In genomic region chr13:119351346-119351745, GRCm38 (mm10) we compare ENCODE assay signal across 9 mouse cellular contexts.
DNase-seq lines count a peak whose midpoint lies in the region; ATAC-seq and TF ChIP-seq lines count a peak whose summit lies in the region.
"Had no signal": no experiment of that assay in that cellular context is flagged by ENCODE, and none has a peak within 500 bp of the region (broad histone marks: within the 10 kb centered on the region; RNA-seq: fewer than 3 reads in every experiment).

No protein-coding gene starts in this region.

- no peaks in the 10 kb centered on the region for H3K4me1 ChIP-seq in forebrain, embryonic 14.5 days (ENCODE audit: control insufficient read depth, insufficient read depth, low read length)
- H3K4me1 ChIP-seq in hindbrain, embryonic 16.5 days (ENCODE audit: control insufficient read depth, insufficient read depth, low read depth, low read length) = no peaks in the 10 kb centered on the region
- no peaks in the 10 kb centered on the region for H3K4me1 ChIP-seq in midbrain, embryonic 14.5 days (ENCODE audit: control insufficient read depth, insufficient read depth, low read length)

- WGBS in forebrain, embryonic 14.5 days = 51% methylated on average over 13 of the region's 13 CpGs
- WGBS in hindbrain, embryonic 16.5 days = 28% methylated on average over 13 of the region's 13 CpGs
- 45% methylated on average over 13 of the region's 13 CpGs for WGBS in midbrain, embryonic 14.5 days

- TF ChIP-seq CTCF in layer of hippocampus, adult 2 months (conservative IDR thresholded peaks at IDR 0.05) = no peak

- H3K27ac ChIP-seq in layer of hippocampus, adult 2 months = no peak overlapping the region
- no peak overlapping the region for H3K27ac ChIP-seq in forebrain, embryonic 14.5 days (ENCODE audit: low read depth, low read length)
- H3K27ac ChIP-seq in hindbrain, embryonic 16.5 days (ENCODE audit: low read depth, low read length) = no peak overlapping the region
- H3K27ac ChIP-seq in midbrain, embryonic 14.5 days (replicated peaks; ENCODE audit: low read depth, low read length) = no peak overlapping the region

- no peaks in the 10 kb centered on the region for H3K27me3 ChIP-seq in forebrain, embryonic 14.5 days (replicated peaks; ENCODE audit: control insufficient read depth, insufficient read depth, low read length)
- no peaks in the 10 kb centered on the region for H3K27me3 ChIP-seq in hindbrain, embryonic 16.5 days (replicated peaks; ENCODE audit: control insufficient read depth, insufficient read depth, low read length)
- H3K27me3 ChIP-seq in midbrain, embryonic 14.5 days (ENCODE audit: control insufficient read depth, insufficient read depth, low read length) = no peaks in the 10 kb centered on the region

- no peak overlapping the region for H3K4me3 ChIP-seq in layer of hippocampus, adult 2 months
- no peak overlapping the region for H3K4me3 ChIP-seq in forebrain, embryonic 14.5 days (ENCODE audit: low read depth, low read length)
- H3K4me3 ChIP-seq in hindbrain, embryonic 16.5 days (ENCODE audit: low read length) = no peak overlapping the region
- no peak overlapping the region for H3K4me3 ChIP-seq in midbrain, embryonic 14.5 days (replicated peaks; ENCODE audit: low read depth, low read length)

- peaks cover 39% of the 10 kb centered on the region for H3K36me3 ChIP-seq in forebrain, embryonic 14.5 days (ENCODE audit: control insufficient read depth, insufficient read depth, low read length)
- peaks cover 16% of the 10 kb centered on the region for H3K36me3 ChIP-seq in hindbrain, embryonic 16.5 days (ENCODE audit: control insufficient read depth, insufficient read depth, low read length)
- H3K36me3 ChIP-seq in midbrain, embryonic 14.5 days (ENCODE audit: control insufficient read depth, insufficient read depth, low read length) = peaks cover 35% of the 10 kb centered on the region

- peak; percentile 72 for ATAC-seq in forebrain, embryonic 14.5 days
- ATAC-seq in hindbrain, embryonic 16.5 days = peak; percentile 73
- ATAC-seq in midbrain, embryonic 14.5 days (ENCODE audit: low FRiP score, low TSS enrichment) = peak; percentile 35; the same call in 1 of the 2 replicates
- no peak for ATAC-seq in activated CD4-positive, CD25-positive, alpha-beta regulatory T cell, adult 4 months
- ATAC-seq in cerebellum, adult (ENCODE audit: insufficient number of reproducible peaks, low FRiP score, low TSS enrichment) = no peak

- H3K9me3 ChIP-seq in forebrain, embryonic 14.5 days (replicated peaks; ENCODE audit: control insufficient read depth, low read length) = no peaks in the 10 kb centered on the region
- H3K9me3 ChIP-seq in hindbrain, embryonic 16.5 days (ENCODE audit: control insufficient read depth, low read length) = no peaks in the 10 kb centered on the region
- no peaks in the 10 kb centered on the region for H3K9me3 ChIP-seq in midbrain, embryonic 14.5 days (ENCODE audit: control insufficient read depth, low read length)

- H3K4me2 ChIP-seq in forebrain, embryonic 14.5 days (ENCODE audit: low read length) = no peak overlapping the region
- no peak overlapping the region for H3K4me2 ChIP-seq in hindbrain, embryonic 16.5 days (ENCODE audit: low read length)
- no peak overlapping the region for H3K4me2 ChIP-seq in midbrain, embryonic 14.5 days (ENCODE audit: low read length)

- DNase-seq in layer of hippocampus, adult 11-12 months (ENCODE audit: low spot score) = peak; percentile 23
- DNase-seq in layer of hippocampus, adult 2 months (ENCODE audit: low spot score in 2 of 2) = no peak
- peak; percentile 52 for DNase-seq in forebrain, embryonic 14.5 days (ENCODE audit: low spot score)
- peak; percentile 46 for DNase-seq in midbrain, embryonic 14.5 days
- DNase-seq in thymus, postnatal 10 days (ENCODE audit: low spot score in 2 of 2) = no peak
- DNase-seq: thymus, postnatal 25 days had no signal

- no peak overlapping the region for H3K9ac ChIP-seq in forebrain, embryonic 14.5 days (ENCODE audit: low read length)
- no peak overlapping the region for H3K9ac ChIP-seq in hindbrain, embryonic 16.5 days (ENCODE audit: low read depth, low read length)
- H3K9ac ChIP-seq in midbrain, embryonic 14.5 days (replicated peaks; ENCODE audit: low read length) = no peak overlapping the region

Comparison
In these comparisons a context has a peak if more than half of its experiments do, and no peak if none do; other contexts are left out.
1. DNase-seq: peak in layer of hippocampus, adult 11-12 months (single experiment), forebrain, embryonic 14.5 days (single experiment) and midbrain, embryonic 14.5 days (single experiment); none in layer of hippocampus, adult 2 months (0 of 2) and thymus, postnatal 10 days (0 of 2).
2. ATAC-seq: peak in forebrain, embryonic 14.5 days (single experiment), hindbrain, embryonic 16.5 days (single experiment) and midbrain, embryonic 14.5 days (single experiment); none in activated CD4-positive, CD25-positive, alpha-beta regulatory T cell, adult 4 months (single experiment) and cerebellum, adult (single experiment).